Mouse (Mus musculus): ENCODE data around the gene Sgce. TPM values are rescaled to one million over a fixed set of nuclear protein-coding genes. Genes with fewer than 3 reads are reported as not detected.
"Not testable (repeated sequence)": the region's sequence is repeated elsewhere in the genome, so short reads cannot be mapped to it uniquely, and the experiment has no call there.

Gene Sgce
- 49.9 and 52.7 TPM in 2 replicates for polyA plus RNA-seq (2014; fragmentation: Nextera tagmentation; extraction: Ambion mirVana)

- no peaks in the 10 kb centered on the region for H3K27me3 ChIP-seq (ENCODE audit: insufficient read depth, low read length)
- H3K4me1 ChIP-seq (ENCODE audit: insufficient read depth) = peaks cover 6% of the 10 kb centered on the region; the same call in 1 of the 2 replicates
- H3K4me2 ChIP-seq = peak within 1 kb of the TSS; percentile 57
- peak within 1 kb of the TSS; percentile 53 for H3K9ac ChIP-seq
- TF ChIP-seq CTCF (IDR thresholded peaks at IDR 0.05; ENCODE audit: low read depth) = peak; percentile 75
- H3K36me3 ChIP-seq (ENCODE audit: insufficient read depth) = no peaks in the 10 kb centered on the region
- peaks cover 10% of the 10 kb centered on the region; the same call in 1 of the 2 replicates for H3K9me3 ChIP-seq (ENCODE audit: low read depth, low read length)
- WGBS = 38% methylated on average over 35 of the region's 38 CpGs
- H3K27ac ChIP-seq (ENCODE audit: low read depth) = peak within 1 kb of the TSS; percentile 50
- H3K4me3 ChIP-seq (ENCODE audit: low read depth, low read length) = peak within 1 kb of the TSS; percentile 39
- peak; percentile 64 for ATAC-seq (ENCODE audit: insufficient read depth)
- DNase-seq = peak; percentile 84
Measured at GRCm38 (mm10) chr6:4746696-4747439, at the start of gene Sgce, which contains the start of gene Peg10. Sgce (minus strand) TSS chr6:4747207. Peg10 (plus strand) TSS chr6:4747306.

- TF ChIP-seq CTCF (IDR thresholded peaks at IDR 0.05; ENCODE audit: low read depth) = no peak
- Histone ChIP-seq H3K27ac (ENCODE audit: low read depth) (no peak overlapping the region), H3K4me2 (no peak overlapping the region), H3K27me3 (ENCODE audit: insufficient read depth, low read length) (no peaks in the 10 kb centered on the region), H3K36me3 (ENCODE audit: insufficient read depth) (no peaks in the 10 kb centered on the region), H3K9ac (no peak overlapping the region), H3K9me3 (ENCODE audit: low read depth, low read length) (no peaks in the 10 kb centered on the region), H3K4me1 (ENCODE audit: insufficient read depth) (no peaks in the 10 kb centered on the region), H3K4me3 (ENCODE audit: low read depth, low read length) (no peak overlapping the region)
- no peak for DNase-seq
- no peak for ATAC-seq (ENCODE audit: insufficient read depth)
- WGBS = 94% methylated on average over 1 of the region's 1 CpGs
Measured at GRCm38 (mm10) chr6:4796281-4796680, 49.3 kb upstream of the Sgce start.

DNA sequence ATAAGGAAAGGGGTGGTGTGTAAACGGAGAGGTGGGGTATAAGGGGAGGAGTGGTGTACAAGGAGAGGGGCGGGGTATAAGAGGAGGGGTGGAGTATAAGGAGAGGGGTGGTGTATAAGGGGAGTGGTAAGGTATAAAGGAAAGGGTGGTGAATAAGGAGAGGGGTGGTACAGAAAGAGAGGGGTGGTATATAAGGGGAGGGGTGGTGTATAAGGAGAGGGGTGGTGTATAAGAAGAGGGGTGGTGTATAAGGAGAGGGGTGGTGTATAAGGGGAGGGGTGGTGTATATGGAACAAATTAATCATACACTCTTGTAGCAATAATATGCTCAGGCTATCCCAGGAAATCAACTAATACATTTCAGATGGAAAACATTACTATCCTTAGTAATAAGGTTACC lies 15.2 kb upstream of the Sgce start:
- H3K4me2 ChIP-seq = no peak overlapping the region
- no peak overlapping the region for H3K9ac ChIP-seq
- H3K27ac ChIP-seq (ENCODE audit: low read depth) = no peak overlapping the region
- H3K4me3 ChIP-seq (ENCODE audit: low read depth, low read length) = no peak overlapping the region
- DNase-seq = no peak
- TF ChIP-seq CTCF (IDR thresholded peaks at IDR 0.05; ENCODE audit: low read depth) = no peak
- no peaks in the 10 kb centered on the region for H3K4me1 ChIP-seq (ENCODE audit: insufficient read depth)
- no peaks in the 10 kb centered on the region for H3K9me3 ChIP-seq (ENCODE audit: low read depth, low read length)
- peak; percentile 99 for ATAC-seq (ENCODE audit: insufficient read depth)
- H3K36me3 ChIP-seq (ENCODE audit: insufficient read depth) = no peaks in the 10 kb centered on the region
- no peaks in the 10 kb centered on the region for H3K27me3 ChIP-seq (ENCODE audit: insufficient read depth, low read length)
- 30% methylated on average over 2 of the region's 2 CpGs for WGBS

DNA sequence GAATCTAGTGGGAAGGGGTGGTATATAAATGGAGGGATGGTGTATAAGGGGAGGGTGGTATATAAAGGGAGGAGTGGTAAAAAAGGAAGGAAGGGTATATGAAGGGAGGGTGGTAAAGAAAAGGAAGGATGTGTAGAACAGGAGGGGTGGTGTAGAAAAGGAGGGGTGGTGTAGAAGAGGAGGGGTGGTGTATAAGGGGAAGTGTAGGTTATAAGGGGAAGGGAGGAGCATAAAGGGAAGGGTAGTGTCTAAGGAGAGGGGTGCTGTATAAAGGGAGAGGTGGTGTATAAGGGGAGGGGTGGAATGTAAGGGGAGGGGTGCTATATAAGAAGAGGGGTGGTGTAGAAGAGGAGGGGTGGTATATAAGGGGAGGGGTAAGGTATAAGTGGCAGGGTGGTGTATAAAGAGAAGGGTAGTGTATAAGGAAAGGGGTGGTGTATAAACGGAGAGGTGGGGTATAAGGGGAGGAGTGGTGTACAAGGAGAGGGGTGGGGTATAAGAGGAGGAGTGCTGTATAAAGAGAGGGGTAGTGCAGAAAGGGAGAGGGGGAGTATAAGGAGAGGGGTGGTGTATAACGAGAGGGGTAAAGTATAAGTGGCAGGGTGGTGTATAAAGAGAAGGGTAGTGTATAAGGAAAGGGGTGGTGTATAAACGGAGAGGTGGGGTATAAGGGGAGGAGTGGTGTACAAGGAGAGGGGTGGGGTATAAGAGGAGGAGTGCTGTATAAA lies 14.6 kb upstream of the Sgce start:
- not testable (repeated sequence) for H3K36me3 ChIP-seq (ENCODE audit: insufficient read depth); H3K9ac ChIP-seq; H3K27me3 ChIP-seq (ENCODE audit: insufficient read depth, low read length); H3K4me2 ChIP-seq; H3K27ac ChIP-seq (ENCODE audit: low read depth); ATAC-seq (ENCODE audit: insufficient read depth); H3K4me3 ChIP-seq (ENCODE audit: low read depth, low read length); H3K4me1 ChIP-seq (ENCODE audit: insufficient read depth); DNase-seq; H3K9me3 ChIP-seq (ENCODE audit: low read depth, low read length)
- WGBS = 39% methylated on average over 3 of the region's 3 CpGs

- ATAC-seq (ENCODE audit: insufficient read depth) = no peak
- Histone ChIP-seq H3K9me3 (ENCODE audit: low read depth, low read length) (peaks cover 6% of the 10 kb centered on the region; the same call in 1 of the 2 replicates), H3K27me3 (ENCODE audit: insufficient read depth, low read length) (no peaks in the 10 kb centered on the region), H3K4me1 (ENCODE audit: insufficient read depth) (no peaks in the 10 kb centered on the region), H3K36me3 (ENCODE audit: insufficient read depth) (no peaks in the 10 kb centered on the region), H3K4me2 (no peak overlapping the region), H3K27ac (ENCODE audit: low read depth) (no peak overlapping the region), H3K9ac (no peak overlapping the region), H3K4me3 (ENCODE audit: low read depth, low read length) (no peak overlapping the region)
- 94% methylated on average over 16 of the region's 16 CpGs for WGBS
- no peak for TF ChIP-seq CTCF (IDR thresholded peaks at IDR 0.05; ENCODE audit: low read depth)
- DNase-seq = no peak
Measured at GRCm38 (mm10) chr6:4754886-4755285, 7.9 kb upstream of the Sgce start.

DNA sequence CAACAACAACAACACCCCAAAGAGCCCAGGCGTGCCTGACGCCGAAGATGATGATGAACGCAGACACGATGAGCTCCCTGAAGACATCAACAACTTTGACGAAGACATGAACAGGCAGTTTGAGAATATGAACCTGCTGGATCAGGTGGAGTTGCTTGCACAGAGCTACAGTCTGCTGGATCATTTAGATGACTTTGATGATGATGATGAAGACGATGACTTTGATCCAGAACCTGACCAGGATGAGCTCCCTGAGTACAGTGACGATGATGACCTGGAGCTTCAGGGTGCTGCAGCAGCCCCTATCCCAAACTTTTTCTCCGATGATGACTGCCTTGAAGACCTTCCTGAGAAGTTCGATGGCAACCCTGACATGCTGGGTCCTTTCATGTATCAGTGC lies 7.3 kb upstream of the Sgce start:
- TF ChIP-seq CTCF (IDR thresholded peaks at IDR 0.05; ENCODE audit: low read depth) = no peak
- no peak overlapping the region for H3K4me2 ChIP-seq
- no peak overlapping the region for H3K9ac ChIP-seq
- no peaks in the 10 kb centered on the region for H3K36me3 ChIP-seq (ENCODE audit: insufficient read depth)
- no peak overlapping the region for H3K27ac ChIP-seq (ENCODE audit: low read depth)
- no peaks in the 10 kb centered on the region for H3K4me1 ChIP-seq (ENCODE audit: insufficient read depth)
- H3K4me3 ChIP-seq (ENCODE audit: low read depth, low read length) = no peak overlapping the region
- ATAC-seq (ENCODE audit: insufficient read depth) (no peak), DNase-seq (no peak)
- H3K9me3 ChIP-seq (ENCODE audit: low read depth, low read length) = peaks cover 6% of the 10 kb centered on the region; the same call in 1 of the 2 replicates
- H3K27me3 ChIP-seq (ENCODE audit: insufficient read depth, low read length) = no peaks in the 10 kb centered on the region
- 91% methylated on average over 10 of the region's 10 CpGs for WGBS

DNA sequence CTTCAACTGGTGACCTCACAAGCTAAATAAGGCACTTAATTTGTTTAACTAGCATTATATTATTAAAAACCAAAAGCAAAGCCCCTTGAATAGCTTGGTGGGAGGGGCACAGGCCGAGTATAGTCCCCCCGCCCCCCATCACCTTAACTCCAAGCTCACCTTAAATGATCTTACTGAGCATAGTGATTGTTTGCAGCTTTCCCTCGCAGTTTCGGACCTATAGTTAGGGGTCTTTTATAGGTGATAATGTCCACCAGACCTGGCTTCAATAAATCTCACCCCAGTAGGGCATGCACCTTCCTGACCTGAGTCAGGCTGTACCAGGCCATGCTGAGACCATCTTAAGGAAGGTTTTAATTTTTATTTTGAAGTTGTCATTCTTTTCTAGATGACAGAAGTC lies 4.3 kb upstream of the Sgce start:
- ATAC-seq (ENCODE audit: insufficient read depth) (no peak), DNase-seq (no peak)
- Histone ChIP-seq H3K9ac (no peak overlapping the region), H3K4me3 (ENCODE audit: low read depth, low read length) (no peak overlapping the region), H3K4me1 (ENCODE audit: insufficient read depth) (no peaks in the 10 kb centered on the region), H3K27me3 (ENCODE audit: insufficient read depth, low read length) (no peaks in the 10 kb centered on the region), H3K9me3 (ENCODE audit: low read depth, low read length) (peaks cover 16% of the 10 kb centered on the region; the same call in 1 of the 2 replicates), H3K27ac (ENCODE audit: low read depth) (no peak overlapping the region), H3K36me3 (ENCODE audit: insufficient read depth) (no peaks in the 10 kb centered on the region), H3K4me2 (no peak overlapping the region)
- no peak for TF ChIP-seq CTCF (IDR thresholded peaks at IDR 0.05; ENCODE audit: low read depth)
- WGBS = 75% methylated on average over 4 of the region's 4 CpGs

Data from lung, embryonic 14.5 days (tissue).